Mouse (Mus musculus): ENCODE measurements around the gene Adamts18.
A peak's percentile ranks its signal among the peaks of the same experiment; 100 is the strongest.

The Adamts18 gene

DNA sequence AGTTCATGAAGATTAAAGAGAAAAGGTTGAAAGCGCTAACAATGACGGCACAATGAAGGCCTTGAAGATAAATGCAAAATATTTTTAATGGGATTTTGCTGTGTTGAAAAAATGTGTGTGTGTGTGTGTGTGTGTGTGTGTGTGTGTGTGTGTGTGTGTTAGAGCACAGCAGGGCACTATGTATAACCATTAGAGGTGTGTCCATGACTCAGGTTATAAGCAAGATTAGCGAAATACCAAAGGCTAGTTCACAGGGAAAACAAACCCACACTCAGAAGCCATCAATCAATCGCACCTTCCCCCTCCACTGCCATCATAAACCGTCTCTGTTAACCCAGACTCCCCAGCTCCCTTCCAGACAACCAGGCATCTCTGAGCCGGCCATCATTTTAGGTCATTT lies 86.4 kb downstream of the Adamts18 start:
- DNase-seq (ENCODE audit: low read depth, low spot score) = no peak

DNA sequence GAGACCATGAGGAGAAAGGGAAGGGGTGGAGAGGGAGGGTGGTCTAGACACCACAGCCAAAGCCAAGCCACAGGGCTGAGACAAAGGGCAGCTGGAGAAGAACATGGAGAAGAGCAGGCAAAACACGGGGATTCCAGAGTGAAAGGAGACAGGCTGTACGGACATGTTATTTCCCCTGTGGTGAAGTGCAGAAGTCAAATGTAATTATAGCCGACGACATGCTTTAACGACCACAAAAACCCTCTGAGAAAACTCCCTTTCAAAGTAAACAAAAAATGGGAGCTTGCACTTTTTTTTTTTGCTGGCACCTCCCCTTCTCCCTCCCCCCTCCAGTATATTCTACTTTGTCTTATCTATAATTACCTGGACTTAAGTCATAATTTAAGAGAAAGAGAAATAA lies 92.7 kb downstream of the Adamts18 start:
- DNase-seq (ENCODE audit: low read depth, low spot score) = no peak

DNA sequence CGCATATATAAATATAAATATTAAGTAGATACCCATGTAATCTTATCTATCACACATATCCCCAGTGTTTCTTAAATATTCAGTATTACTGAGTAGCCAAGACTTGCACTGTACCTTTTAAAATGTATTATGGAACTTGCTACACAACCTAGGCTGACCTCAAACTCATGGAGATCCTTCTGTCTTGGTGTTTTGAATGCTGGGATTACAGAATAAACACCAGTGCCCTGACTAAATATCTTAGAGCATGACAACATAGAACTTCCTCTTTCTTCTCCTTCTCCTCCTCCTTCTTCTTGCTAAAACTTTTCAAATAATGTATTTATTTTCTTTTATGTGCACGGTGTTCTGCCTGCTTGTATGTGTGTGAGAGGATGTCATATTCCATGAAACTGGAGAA lies 95.4 kb downstream of the Adamts18 start:
- no peak for DNase-seq (ENCODE audit: low read depth, low spot score)

DNA sequence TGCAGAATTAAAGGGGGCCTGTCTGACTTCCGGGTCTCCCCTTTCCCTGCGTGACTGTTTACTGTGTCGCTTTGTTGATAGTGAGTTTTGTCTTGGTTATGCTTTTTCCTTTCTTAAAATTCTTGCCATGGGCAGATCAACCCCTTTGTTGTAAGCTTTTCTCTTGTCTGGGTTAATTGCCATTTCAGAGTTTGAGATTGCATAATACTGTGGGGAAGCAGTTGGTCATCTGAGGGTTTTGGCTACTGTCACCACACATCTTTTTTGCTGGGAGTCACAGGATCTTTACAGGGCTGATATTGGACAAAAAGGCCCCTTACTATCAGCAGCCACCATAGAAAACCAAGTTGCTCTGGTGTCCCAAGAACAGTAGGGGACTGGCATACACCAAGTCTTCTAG lies 96.2 kb downstream of the Adamts18 start:
- DNase-seq (ENCODE audit: low read depth, low spot score) = no peak

DNA sequence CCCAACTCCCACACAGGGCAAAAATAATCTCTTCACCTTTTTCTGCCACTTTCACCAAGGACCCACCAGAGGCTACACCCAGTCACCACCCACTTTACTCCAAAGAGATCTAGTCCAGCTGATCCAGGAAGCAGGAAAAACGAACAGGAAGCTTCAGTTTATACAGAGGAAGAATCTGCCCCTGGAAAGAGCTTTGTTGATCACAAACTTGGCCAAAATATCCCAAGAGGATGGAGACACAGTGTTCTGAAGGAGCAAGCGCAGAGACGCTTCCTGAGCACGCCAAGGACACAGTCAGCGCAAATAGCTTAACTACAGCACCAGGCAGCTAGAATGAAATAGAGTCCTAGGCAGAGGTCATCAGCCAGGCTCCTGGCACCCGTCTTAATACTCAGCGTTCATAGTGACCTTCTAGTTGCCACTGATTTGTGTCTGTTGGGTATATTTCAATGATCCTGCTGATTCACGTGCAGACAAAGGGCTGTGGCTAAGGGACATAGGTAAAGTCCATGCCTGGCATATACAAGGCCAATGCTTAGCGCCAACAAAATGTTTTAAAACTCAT lies 113.0 kb downstream of the Adamts18 start:
- no peak for DNase-seq (ENCODE audit: low read depth, low spot score)

DNA sequence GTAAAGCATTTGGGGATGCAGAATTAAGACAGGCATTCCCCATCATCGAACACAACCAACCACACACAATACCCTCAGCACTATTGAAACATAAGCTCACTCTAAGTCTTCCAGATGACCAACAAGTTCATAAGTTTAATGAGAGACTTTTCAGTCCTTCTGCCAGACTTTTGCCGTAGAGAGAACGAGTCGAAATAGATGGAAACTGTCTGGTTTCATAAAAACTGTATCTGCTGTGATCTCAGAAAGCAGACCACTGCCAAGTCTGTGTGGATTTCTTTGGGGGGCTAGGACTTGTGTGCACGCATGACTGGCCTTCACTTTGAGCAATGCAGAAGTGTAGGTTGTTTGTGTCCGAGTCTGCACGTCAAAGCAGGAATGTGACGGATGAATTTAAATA lies 123.2 kb downstream of the Adamts18 start:
- no peak for DNase-seq (ENCODE audit: low read depth, low spot score)

DNA sequence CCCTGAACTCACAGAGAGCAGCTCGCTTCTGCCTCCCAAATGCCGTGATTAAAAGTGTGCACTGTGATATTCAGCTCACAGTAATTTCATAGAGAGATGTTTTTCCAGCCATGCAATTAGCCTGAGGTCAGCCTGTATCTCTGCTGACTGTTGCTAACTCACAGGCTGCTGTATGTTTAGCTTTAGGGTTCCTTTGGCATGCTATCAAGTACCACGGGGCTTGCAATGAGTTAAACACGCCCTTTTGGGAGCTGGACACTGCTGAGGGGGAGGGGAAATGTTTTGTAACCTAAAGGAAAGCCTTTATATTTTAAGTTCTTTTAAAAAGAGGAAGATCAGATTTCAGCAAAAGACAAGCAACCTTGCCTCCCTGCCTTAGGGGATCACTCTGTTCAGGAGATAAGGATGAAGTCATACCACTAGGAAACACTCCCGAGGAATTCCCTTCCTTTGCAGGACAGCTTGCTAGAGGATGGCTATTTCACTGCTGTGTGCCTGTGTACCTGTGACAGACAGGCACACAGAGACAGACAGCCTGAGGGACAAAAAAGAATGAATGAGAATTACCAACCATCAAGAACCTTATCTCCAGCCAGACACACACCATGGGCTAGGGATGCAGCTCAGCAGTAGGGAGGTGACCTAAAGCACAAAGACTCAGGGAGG lies 124.5 kb downstream of the Adamts18 start:
- no peak for DNase-seq (ENCODE audit: low read depth, low spot score)

DNA sequence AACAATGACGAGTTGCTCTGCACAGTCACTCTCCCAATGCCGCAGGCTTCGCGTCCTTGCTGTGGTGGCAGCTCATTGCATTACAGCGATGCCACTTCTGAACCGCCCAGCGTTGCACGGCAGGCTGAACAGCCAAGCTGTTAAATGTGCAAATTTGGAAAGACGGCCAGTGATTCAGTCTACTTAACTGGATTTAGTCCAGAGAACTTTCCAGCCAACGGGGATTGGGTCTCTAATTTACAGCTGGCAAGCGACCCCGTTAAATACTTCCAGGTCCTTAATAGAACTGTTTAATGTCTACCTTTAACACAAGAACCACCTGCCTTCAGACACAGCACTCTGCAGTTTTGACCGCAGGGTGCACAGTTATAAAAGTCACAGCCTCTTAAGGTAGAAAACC lies 127.1 kb downstream of the Adamts18 start:
- peak; percentile 23 for DNase-seq (ENCODE audit: low read depth, low spot score)

DNA sequence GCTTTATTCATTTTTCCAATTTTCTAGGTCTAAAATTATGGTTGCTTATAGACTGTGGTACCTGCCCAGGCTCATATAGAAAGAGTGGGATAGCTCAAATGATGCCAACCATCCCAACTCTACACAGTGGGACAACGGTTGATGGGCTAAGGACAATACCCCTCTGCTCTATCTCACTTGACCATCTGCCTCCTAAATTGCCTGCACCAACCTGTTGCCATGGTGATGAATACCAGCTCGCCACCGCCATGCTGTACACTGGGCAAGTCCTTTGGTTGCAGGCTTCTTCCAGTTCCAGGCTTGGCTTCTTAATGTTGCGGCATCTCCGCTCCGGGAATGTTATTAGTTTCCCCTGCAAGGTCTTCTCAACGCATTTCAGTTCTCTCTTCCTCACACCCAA lies 143.6 kb downstream of the Adamts18 start:
- DNase-seq (ENCODE audit: low read depth, low spot score) = no peak

DNA sequence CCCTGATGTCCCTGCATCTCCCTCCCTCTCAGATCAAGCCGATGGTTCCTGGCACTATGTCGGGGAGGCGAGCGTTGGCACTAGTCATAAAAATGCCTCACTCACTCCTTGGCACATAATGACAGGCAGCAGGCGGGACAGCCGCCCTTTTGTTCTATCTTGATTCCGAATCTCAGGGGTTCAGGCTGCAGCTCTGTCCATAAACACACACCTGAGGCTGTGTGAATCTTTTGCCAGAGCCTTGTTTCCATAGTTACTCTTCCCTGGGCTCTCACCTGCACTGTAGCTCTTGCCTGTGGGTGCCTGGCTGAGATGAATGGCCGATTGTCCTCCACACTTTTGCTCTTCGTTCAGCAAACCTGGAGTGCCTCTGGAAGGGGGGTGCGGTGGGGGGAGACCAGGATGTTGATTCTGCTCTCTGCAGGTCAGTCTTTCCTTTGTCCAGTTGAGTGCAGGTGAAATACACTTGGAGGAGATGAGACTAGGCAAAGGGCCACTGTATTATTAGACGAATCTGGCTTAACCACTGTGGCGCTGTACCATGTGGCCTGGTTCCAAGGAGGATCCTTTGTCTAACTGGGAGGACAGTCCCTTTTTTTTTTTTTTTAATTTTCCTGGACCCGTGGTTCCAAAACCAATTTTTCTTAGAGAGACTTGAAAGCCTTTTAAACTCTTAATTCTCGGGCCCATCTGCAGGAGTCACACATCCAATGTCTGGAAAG lies 156.8 kb downstream of the Adamts18 start:
- peak; percentile 40 for DNase-seq (ENCODE audit: low read depth, low spot score)

DNA sequence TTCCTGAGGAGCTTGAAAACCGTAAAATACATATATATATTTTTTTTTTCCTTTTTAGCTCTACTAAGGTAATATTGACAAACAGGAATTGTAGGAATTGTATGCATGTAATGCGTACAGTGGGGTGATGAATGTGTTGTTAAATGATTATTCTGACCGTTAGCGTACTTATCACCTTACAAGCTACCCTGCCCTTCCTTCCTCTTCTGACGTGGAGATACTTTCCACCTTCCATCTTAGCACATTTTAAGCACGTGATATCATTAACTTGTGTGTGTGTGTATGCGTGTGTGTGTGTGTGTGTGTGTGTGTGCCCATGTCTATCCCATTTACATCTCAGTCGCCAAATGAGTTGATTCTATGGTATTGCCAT lies 160.0 kb downstream of the Adamts18 start:
- no peak for DNase-seq (ENCODE audit: low read depth, low spot score)

DNA sequence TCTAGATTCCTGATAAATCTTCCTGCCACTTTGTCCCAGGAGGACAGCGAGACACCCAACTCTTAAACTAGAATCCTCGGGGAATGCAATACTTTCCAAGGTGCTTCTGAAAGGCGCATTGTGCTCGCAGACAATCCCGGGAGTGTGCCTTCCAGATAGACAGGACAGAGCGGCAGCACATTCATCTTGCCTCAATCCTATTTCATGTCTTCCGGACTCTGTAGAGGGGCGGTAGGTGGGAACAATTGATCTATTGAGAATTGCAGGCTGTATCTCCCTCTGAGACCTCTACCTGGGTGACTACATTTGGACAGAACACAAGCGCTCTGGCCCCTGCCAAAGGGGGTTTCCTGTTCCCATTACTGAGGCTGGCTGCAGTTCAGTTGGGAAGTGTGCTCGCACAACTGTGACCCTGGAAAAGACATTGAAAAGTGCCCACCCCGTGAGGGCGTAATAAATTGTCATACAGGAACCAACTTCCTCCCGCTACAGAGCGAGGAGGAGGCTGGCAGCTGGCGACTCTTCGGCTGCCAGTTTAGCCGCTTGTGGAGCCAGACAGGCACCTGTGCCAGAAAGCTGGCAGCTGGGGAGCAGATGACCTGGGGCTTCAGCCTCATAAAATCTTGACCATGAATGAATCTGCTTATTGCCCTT lies 160.5 kb downstream of the Adamts18 start:
- DNase-seq (ENCODE audit: low read depth, low spot score) = peak; percentile 44

DNA sequence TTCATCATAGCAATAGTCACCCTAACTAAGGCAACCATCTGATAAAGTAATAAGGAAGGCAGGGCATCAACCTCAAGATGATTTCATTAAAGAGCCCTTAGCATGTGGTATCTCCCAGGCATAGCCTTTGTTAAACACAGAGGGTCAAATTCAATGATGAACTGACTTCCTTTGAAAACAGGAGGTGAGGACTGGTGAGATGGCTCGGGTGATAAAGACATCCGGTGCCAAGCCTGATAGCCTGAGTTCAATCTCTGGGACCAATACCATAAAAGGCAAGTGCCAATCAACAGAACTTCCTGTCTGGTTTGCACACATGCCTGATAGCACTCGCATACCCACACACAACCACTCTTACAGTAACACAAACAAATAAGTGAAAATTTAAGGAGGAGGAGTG lies 169.2 kb downstream of the Adamts18 start:
- no peak for DNase-seq (ENCODE audit: low read depth, low spot score)

DNA sequence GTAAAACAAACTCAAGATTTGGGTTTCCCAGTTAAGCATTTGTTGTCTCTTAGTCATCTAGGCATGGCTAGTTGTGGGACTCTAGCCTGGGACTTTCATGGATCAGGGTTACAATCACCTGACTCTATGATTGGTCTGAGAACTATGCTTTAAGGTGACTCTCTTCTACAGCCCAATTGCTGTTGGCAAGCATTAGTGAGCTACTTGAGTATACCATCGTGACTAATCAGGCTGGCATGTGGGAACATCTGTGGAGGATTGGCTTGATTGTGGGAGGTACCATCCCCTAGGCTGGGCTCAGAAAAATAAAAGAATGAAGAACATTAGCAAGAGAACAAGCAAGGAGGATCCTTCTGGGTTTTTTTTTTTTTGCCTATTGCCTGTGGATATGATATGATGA lies 171.7 kb downstream of the Adamts18 start:
- no peak for DNase-seq (ENCODE audit: low read depth, low spot score)

DNA sequence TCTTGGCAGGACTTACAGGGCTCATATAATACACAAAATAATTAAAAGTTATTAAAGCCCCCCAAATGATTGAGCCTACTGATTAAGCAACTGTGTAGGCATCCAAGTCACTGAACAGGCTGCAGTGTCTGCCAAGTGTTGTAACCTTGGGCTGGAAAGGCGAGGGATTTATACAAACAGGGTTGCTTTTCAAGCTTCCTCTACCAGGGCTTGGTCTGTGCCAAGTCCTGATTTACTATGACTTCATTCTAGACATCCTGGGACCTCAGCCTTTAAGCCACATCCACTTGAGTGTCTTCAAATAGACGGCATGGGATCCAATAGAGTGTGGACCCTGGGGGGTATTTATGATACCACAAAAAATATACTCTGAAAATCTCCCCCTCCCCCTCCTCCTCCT lies 173.3 kb downstream of the Adamts18 start:
- DNase-seq (ENCODE audit: low read depth, low spot score) = no peak

DNA sequence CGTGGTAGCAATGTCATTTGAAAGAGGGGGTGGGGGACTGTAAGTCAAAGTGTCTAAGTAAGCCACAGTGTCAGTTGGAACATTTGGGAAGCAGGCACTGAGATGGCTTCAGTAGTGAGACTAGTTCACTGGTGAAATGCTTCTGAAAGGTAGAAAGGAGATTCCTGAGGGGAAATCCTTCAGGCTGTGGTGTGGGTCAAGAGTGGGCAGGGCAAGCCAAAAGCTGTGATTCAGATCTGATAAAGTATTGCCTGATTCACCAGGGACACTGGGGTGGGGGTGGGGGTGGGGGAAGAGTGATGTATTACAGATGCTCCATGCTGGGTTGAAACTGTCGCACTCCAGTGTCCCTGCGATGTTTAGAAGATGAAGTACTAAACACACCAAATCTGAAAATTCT lies 173.9 kb downstream of the Adamts18 start:
- no peak for DNase-seq (ENCODE audit: low read depth, low spot score)

DNA sequence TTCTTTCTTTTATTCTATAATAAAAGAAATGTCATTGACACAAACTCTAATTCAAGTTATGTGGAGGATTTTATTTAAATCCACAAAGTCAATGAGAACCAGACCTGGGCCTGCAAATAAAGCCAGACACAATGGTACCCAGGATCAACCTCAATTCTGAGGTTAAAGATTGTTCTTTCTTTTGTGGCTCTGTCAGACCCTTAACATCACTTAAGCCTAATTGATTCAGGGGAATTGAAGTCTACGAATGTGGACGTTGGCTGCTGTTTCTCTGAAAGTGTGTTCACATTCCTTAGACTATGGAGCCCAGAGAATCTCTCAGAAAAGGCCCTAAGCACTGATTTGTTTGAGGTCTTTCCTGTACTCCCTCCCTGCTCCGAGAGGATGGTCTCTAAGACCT lies 175.2 kb downstream of the Adamts18 start:
- DNase-seq (ENCODE audit: low read depth, low spot score) = no peak

DNA sequence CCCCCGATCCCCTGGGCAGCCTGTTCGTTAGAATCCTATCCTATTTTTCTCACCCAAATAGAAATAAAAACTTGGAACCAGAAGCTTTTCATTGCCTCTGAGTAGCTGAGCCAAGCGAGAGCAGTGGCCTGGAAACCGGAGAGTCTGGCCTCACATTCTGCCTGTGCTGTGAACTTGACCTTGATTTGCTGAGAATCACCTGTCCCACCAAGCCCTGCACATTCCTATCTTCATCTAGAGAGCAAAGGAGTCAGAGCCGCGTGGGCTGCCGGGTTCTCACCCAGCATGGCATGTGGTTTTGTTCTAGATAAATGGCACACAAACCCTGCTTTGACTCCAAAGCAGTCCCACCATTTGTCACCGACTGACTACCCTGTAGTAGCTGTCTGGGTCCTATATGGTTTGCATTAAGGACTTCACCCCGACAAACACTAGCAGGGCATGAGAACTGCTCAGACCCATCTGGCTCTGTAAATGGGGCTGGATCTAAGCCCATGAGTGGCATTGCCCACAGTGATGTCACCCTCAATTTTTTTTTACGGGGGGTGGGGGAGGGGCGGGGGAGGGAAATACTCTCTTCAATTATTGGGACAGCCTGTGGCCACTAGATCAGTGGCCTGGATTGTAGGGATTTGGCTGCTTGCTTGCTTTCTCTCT lies 175.8 kb downstream of the Adamts18 start:
- DNase-seq (ENCODE audit: low read depth, low spot score) = peak; percentile 57

DNA sequence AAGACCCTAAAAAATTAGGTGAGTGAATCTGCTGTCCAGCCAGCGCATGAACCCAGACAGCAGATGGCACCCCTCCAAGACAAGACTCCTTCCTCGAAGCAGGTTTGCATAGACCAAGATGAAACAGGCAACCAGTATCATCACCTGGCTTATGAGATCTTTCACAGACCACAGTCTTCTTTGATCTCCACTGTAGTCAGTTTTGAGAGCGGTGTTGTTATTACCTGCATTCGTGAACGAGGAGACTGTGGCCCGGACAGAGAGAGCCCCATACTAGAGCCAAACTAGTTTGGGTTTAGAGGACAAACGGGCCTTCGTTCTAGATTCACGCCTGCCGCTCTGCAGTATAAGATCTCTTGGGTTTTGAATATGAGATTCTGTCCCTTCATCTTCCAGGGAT lies 178.6 kb downstream of the Adamts18 start:
- DNase-seq (ENCODE audit: low read depth, low spot score) = no peak

DNA sequence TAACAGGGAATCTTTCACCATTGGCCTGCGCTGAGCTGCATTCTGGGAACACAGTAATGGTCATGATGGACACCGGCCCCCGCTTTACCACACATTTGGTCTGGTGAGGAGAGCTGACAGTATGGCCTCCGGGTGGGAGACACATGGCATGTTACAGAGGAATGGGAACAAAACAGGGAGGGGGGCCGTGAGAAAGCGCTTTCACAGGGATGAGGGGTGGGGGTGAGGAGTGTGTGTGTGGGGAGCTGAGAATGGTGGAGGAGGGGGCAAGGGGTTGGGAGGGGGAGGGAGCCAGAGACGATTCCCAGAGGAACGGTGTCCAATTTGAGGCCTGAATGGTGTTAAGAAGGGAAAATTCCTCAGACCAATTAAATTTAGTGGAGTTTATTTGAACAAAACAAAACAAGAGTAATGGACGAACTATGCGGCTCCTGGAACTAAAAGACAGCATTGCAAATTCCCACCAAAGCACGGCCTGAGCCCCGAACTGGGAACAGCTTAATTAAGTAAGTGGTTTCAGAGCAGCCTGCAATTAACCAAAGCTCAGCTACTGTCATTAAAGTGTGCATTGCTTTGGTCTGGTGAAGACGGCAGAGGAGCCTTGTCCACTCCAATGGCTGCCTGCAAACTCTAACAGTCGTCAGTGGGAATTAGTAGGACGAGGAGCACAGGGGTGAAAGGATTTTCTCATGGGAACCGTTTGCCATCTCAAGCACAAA lies 181.7 kb downstream of the Adamts18 start:
- DNase-seq (ENCODE audit: low read depth, low spot score) = no peak

DNA sequence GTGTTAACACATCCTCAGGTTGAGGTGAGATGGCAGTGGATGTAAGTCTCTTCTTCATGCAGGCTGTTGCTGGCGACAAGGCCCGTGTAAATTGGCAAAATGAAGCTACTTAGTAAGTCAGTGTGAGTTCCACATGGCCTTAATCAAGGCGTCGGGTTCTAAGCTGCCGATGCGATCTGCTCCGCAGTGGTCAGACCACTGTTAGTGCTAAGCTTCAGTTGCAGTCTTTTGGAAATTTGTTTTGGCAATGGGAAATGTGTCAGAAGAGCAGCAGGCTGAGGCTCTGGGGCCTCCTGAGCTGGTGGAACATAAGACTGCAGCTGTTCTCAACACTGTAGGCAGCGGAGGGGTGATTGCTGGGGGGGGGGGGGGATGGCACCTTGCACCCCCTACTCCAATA lies 182.6 kb downstream of the Adamts18 start:
- no peak for DNase-seq (ENCODE audit: low read depth, low spot score)

DNA sequence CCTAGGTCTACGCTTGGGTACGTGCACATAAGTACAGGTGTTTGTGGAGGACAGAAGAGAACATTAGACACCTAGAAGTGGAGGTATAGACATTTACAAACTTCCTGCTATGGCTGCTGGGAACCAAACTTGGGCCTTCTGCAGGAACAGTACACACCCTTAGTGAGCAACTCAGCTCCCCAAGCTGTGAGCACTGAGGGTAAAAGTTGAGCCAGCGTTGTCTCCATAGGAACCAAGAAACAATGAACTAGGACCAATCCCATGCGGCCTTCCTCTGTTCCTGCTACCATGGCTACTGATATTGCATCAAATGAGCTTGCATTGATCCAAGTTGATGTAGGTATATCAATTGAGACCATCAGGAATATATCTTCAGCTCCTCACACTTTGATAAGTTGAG lies 183.5 kb downstream of the Adamts18 start:
- DNase-seq (ENCODE audit: low read depth, low spot score) = no peak
